Mouse (Mus musculus) frontal cortex, postnatal 25 days (tissue): ENCODE results near the gene Gm12695.

Experiments used
- DNase-seq, 2 experiments: peaks; one replicate each; pipeline ENCODE4 v3.0.0; 2022; ENCODE audit warnings: low spot score in 2 of 2

The Gm12695 gene

DNA sequence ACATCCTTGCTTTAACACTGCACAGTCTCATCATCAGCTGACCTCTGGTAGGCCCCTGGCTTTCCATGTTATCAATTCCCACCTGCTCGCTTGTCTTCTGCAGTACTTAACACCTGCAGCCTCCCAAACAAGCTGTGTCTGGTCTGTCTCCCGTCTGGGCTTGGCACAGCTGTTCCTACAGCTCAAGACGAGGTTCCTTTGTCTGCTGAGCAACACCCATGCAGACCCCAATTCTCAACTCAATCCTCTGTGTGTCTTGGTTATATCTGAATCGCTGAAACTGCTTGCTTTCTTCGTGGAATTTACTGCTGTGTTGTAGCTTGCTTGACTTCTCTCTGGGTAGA is 86.8 kb downstream of the Gm12695 start:
- no peak for DNase-seq

DNA sequence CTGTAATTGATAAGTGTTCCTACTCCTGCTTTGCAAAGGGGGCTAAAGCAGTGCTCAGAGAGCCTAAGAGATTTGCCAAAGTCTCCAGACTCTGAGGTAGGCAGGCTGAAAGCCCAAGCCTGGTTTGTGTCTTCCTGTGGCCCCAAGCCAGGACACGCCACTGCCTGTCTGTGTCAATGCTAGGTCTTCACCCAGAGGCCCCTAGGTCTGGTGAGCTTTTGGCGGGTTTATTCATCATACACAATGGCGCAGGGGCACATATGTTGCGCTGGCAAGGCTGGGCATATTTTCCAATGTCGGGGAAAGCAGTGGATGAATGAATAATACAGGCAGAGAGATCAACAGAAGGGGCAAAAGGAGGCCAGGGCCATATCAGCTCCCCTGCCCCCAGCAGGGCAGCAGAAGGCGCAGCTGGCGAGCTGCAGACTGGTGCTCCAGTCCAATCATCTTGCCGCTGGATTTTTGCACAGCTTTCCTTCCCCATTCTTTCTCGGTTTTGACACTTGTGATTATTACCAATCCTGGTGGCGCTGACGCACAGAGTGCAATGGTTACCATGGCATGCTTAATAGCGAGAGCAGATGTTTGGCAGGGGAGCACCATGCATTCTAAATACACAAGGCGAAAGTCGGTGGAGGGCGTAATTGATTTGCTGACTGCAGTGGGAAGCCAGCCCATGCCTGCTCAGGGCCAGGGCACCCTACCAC is 87.3 kb downstream of the Gm12695 start:
- DNase-seq = no peak

DNA sequence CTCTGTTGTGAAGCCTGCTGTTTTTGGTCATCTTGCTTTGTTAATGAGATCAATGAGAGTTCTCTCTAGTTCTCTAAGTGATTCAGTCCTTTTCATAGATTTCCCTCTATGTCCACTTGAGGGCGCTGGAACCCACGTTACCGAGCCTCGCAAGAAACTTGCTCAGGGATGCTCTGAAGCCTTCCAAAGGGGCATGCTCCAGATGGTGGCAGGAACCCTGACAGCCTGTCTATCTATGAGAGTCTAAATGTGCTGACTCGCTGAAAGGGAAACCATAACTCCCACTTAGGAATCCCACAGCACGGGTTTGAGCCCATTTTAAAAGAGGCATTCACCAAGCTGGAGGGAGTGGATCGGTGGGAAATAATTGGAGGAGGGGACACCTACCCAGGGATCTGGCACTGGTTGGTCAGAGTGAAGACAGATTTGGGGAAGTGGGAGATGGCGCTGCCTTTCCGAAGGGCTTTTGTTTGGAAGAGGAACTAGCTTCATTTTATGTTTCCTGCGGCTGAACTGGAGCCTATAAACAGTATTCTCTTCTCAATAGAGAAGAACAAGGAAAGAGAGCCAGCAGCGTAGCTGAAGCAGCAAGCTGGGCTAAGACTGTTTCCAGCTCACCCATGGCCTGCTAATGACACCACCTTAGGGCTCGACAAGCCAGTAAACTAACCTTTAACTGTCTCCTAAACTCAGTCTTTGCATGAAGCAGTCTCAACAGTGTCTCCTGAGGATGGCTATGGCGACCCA is 88.2 kb downstream of the Gm12695 start:
- DNase-seq = peak; percentile 55 to 61

- no peak for DNase-seq
Observed at GRCm38 (mm10) chr4:96687358-96687803, 97.6 kb downstream of the Gm12695 start.

GRCm38 (mm10) chr4:96683474-96683873 is 101.5 kb downstream of the Gm12695 start:
- no peak for DNase-seq

DNA sequence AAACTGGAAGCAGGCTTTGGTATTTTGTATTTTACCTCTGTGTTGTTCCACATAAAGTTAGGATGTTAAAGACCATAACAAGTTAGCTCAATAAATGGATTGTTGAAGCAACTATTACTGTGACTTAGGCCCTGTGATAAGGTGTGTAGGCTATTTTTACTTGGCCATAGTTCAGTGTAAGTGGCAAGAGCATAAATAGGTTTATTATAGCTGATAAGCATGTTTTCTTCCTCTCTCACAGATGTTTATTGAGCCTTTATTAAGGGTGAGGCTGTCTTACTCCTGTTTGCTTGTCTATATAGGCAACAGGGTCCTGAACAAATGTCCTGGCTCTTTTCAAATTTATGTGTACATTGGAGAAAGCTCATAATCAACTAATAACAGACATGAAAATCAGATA is 104.0 kb downstream of the Gm12695 start:
- DNase-seq = no peak

- DNase-seq = no peak
Observed at GRCm38 (mm10) chr4:96680233-96680632, 104.8 kb downstream of the Gm12695 start.
